Comparison of ENCODE assay signal across 10 mouse cellular contexts in genomic region chr7:99856266-99856861, GRCm38 (mm10). TPM values are rescaled to one million over a fixed set of nuclear protein-coding genes. Genes with fewer than 3 reads are reported as not detected.
DNase-seq lines count a peak whose midpoint lies in the region; ATAC-seq and TF ChIP-seq lines count a peak whose summit lies in the region.
"Had no signal": no experiment of that assay in that cellular context is flagged by ENCODE, and none has a peak within 500 bp of the region (broad histone marks: within the 10 kb centered on the region; RNA-seq: fewer than 3 reads in every experiment).

No protein-coding gene starts in this region.

- no peak for DNase-seq in kidney, postnatal 14 days
- DNase-seq in B cell, adult 2 months: peak; percentile 18 to 21
- no peak for DNase-seq in right cerebral cortex, postnatal 10 days (ENCODE audit: low spot score in 2 of 2)
- no peak for DNase-seq in spleen, adult 12 weeks (ENCODE audit: low spot score)
- DNase-seq in embryo, embryonic 10.5 days (ENCODE audit: low spot score): no peak
- DNase-seq: kidney, postnatal 4 days; lung, postnatal 10 days had no signal

- H3K4me2 ChIP-seq in kidney, embryonic 14.5 days (replicated peaks; ENCODE audit: low read depth, low read length): peak overlapping the region; percentile 21; the same call in 1 of the 2 replicates
- peak overlapping the region; percentile 17; the same call in 1 of the 2 replicates for H3K4me2 ChIP-seq in liver, embryonic 16.5 days (ENCODE audit: low read depth, low read length)

- TF ChIP-seq POLR2A in bone marrow, adult 2 months (IDR thresholded peaks at IDR 0.05; ENCODE audit: borderline replicate concordance, control insufficient read depth, low read depth, low read length): no peak

- ATAC-seq in kidney, embryonic 14.5 days (ENCODE audit: low FRiP score, low TSS enrichment): no peak
- ATAC-seq in liver, embryonic 16.5 days (ENCODE audit: low read depth): no peak

- H3K4me1 ChIP-seq in kidney, embryonic 14.5 days (ENCODE audit: control insufficient read depth, insufficient read depth, low read length): peaks cover 14% of the 10 kb centered on the region
- H3K4me1 ChIP-seq in bone marrow, adult 2 months (ENCODE audit: control insufficient read depth, insufficient read depth, low read length): peaks cover 6% of the 10 kb centered on the region
- peaks cover 21% of the 10 kb centered on the region for H3K4me1 ChIP-seq in liver, embryonic 16.5 days (ENCODE audit: control insufficient read depth, low read depth, low read length)

- H3K9ac ChIP-seq in kidney, embryonic 14.5 days (ENCODE audit: low read depth, low read length): no peak overlapping the region
- 0 out of 2 replicates have a peak overlapping the region, but pooled peaks have one; percentile 6 for H3K9ac ChIP-seq in liver, embryonic 16.5 days (ENCODE audit: low read depth, low read length)

- no peak overlapping the region for H3K27ac ChIP-seq in kidney, embryonic 14.5 days (ENCODE audit: low read depth, low read length)
- peak overlapping the region; percentile 56 for H3K27ac ChIP-seq in bone marrow, adult 2 months (ENCODE audit: control insufficient read depth, insufficient read depth, low read depth, low read length, poor library complexity)
- H3K27ac ChIP-seq in liver, embryonic 16.5 days (ENCODE audit: low read length): no peak overlapping the region

- H3K9me3 ChIP-seq in kidney, embryonic 14.5 days (ENCODE audit: control insufficient read depth, low read length): no peaks in the 10 kb centered on the region
- H3K9me3 ChIP-seq in liver, embryonic 16.5 days (replicated peaks; ENCODE audit: control insufficient read depth, low read length): no peaks in the 10 kb centered on the region

- H3K27me3 ChIP-seq in kidney, embryonic 14.5 days (ENCODE audit: control insufficient read depth, insufficient read depth, low read length): no peaks in the 10 kb centered on the region
- no peaks in the 10 kb centered on the region for H3K27me3 ChIP-seq in liver, embryonic 16.5 days (ENCODE audit: control insufficient read depth, insufficient read depth, low read depth, low read length)

- 66% methylated on average over 14 of the region's 14 CpGs for WGBS in kidney, embryonic 14.5 days
- 45% methylated on average over 14 of the region's 14 CpGs for WGBS in bone marrow, adult 2 months
- 64% methylated on average over 14 of the region's 14 CpGs for WGBS in liver, embryonic 16.5 days (ENCODE audit: insufficient replicate concordance)

- H3K4me3 ChIP-seq in kidney, embryonic 14.5 days (ENCODE audit: low read length): no peak overlapping the region
- peak overlapping the region; percentile 22 for H3K4me3 ChIP-seq in bone marrow, adult 2 months (replicated peaks; ENCODE audit: control insufficient read depth, low read depth, low read length)
- 0 out of 2 replicates have a peak overlapping the region, but pooled peaks have one; percentile 4 for H3K4me3 ChIP-seq in liver, embryonic 16.5 days (ENCODE audit: low read depth, low read length)

- no peak for TF ChIP-seq CTCF in bone marrow, adult 2 months (IDR thresholded peaks at IDR 0.05; ENCODE audit: control insufficient read depth, insufficient read depth, low read length)

- H3K36me3 ChIP-seq in kidney, embryonic 14.5 days (ENCODE audit: control insufficient read depth, insufficient read depth, low read length): peaks cover 28% of the 10 kb centered on the region; the same call in 1 of the 2 replicates
- H3K36me3 ChIP-seq in liver, embryonic 16.5 days (ENCODE audit: control insufficient read depth, insufficient read depth): peaks cover 9% of the 10 kb centered on the region

RNA-seq across cellular contexts. Expression of gene Xrra1, which starts 2.6 kb away (rescaled TPM):
- polyA plus RNA-seq in kidney, embryonic 14.5 days (2014; fragmentation: Nextera tagmentation; extraction: Ambion mirVana): 0.43 and 0.47 TPM in 2 replicates
- not detected in 2 replicates for polyA plus RNA-seq in bone marrow, adult 2 months (2011; ENCODE audit: insufficient read depth, insufficient read length, low replicate concordance, missing spikeins)
- not detected in 2 replicates for polyA plus RNA-seq in liver, embryonic 16.5 days (2015; fragmentation: Nextera tagmentation; extraction: Ambion mirVana)

RNA-seq across cellular contexts. Expression of gene Spcs2, which starts 6.9 kb away (rescaled TPM):
- polyA plus RNA-seq in kidney, embryonic 14.5 days (2014; fragmentation: Nextera tagmentation; extraction: Ambion mirVana): 346 and 377 TPM in 2 replicates
- polyA plus RNA-seq in bone marrow, adult 2 months (2011; ENCODE audit: insufficient read depth, insufficient read length, low replicate concordance, missing spikeins): 42.7 and 59.2 TPM in 2 replicates
- polyA plus RNA-seq in liver, embryonic 16.5 days (2015; fragmentation: Nextera tagmentation; extraction: Ambion mirVana): 189 and 192 TPM in 2 replicates

RNA-seq across cellular contexts. Expression of gene Neu3, which starts 28.1 kb away (rescaled TPM):
- 2.2 and 4.1 TPM in 2 replicates for polyA plus RNA-seq in kidney, embryonic 14.5 days (2014; fragmentation: Nextera tagmentation; extraction: Ambion mirVana)
- 4.5 and 5.0 TPM in 2 replicates for polyA plus RNA-seq in bone marrow, adult 2 months (2011; ENCODE audit: insufficient read depth, insufficient read length, low replicate concordance, missing spikeins)
- 5.1 and 5.2 TPM in 2 replicates for polyA plus RNA-seq in liver, embryonic 16.5 days (2015; fragmentation: Nextera tagmentation; extraction: Ambion mirVana)

Comparison
In these comparisons a context has a peak if more than half of its experiments do, and no peak if none do; other contexts are left out.
1. DNase-seq: peak in B cell, adult 2 months (2 of 2); none in kidney, postnatal 14 days (single experiment), right cerebral cortex, postnatal 10 days (0 of 2), spleen, adult 12 weeks (single experiment) and embryo, embryonic 10.5 days (single experiment).